Mouse (Mus musculus) kidney, adult 11 months (tissue): ENCODE results near the gene Usp24.
A peak's percentile ranks its signal among the peaks of the same experiment; 100 is the strongest.

ENCODE experiments used
- DNase-seq: peaks from one replicate; pipeline ENCODE4 v3.0.0; 2022

The Usp24 gene

DNA sequence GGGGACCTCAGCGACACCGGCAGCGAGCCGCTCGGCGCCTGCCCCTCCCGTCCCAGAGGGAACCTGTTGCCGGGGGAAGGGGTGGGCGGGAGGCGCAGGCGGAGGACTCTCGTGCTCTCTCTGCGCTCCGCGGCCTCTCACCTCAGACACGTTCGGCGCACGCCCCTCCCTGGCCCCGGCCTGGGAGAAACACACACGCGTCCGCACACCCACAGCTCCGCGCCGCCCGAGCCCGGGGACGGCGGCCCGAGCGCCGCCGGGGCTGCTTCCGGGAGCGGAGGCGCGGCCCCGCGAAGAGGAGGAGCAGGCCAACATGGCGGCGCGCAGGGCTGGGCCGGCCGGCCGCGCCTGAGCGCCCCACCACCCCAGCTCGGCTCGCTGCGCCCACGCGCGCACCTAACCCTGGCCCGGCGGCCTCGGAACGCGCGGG, at the start of gene Usp24:
Gene Usp24, plus strand, starts transcription at position 293 of the 430 bp plus-strand sequence.
- peak; percentile 79 for DNase-seq

DNA sequence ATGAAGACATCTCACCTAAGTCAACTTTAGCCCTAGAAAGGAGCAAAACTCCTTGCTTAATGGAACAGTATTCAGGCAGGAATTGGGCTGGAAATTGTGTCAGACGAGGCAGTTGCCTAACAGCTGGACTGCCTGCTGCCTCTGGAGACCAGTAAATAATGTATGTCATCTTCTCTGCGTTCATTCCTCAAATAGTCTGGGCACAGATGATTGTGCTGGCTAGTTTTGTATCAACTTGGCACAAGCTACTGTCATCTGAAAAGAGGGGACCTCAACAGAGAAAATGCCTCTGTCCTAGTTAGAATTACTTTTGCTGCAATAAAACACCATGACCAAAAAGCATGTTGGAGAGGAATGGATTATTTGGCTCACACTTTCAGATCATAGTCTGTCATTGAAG, 39.1 kb upstream of the Usp24 start:
- no peak for DNase-seq

DNA sequence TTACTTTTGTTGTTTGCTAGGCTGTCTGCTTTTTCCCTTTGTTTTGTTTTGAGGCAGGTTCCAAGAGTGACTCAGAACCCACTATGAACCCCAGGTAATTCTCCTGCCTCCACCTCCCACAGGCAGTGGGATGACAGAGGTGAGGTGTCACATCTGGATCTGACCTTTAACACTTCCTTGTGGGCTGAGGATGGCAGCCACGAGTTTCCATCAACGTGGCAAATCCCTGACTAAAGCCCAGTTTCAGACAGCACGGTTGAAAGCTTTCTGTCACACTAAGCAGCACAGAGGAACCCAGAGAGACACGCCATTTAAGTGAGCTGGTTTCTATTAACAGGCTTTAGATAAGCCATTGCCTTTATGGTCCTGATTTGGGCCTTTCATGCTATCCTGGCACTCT, 36.8 kb upstream of the Usp24 start:
- DNase-seq: no peak

DNA sequence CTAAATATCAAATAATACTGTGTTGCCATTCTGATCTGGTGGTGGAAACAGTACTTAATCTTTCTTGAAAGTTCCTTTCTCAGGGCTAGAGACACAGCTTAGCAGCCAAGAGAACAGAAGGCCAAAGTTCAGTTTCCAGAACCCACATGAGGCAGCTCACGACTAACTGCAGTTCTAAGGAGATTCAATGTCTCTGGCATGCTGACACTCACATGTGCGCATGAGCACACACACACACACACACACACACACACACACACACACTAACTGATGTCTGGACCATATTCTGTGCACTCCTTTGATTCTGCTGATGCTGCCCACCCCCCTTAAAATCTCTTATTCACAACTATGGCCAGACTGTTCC, 34.9 kb upstream of the Usp24 start:
- peak; percentile 55 for DNase-seq

DNA sequence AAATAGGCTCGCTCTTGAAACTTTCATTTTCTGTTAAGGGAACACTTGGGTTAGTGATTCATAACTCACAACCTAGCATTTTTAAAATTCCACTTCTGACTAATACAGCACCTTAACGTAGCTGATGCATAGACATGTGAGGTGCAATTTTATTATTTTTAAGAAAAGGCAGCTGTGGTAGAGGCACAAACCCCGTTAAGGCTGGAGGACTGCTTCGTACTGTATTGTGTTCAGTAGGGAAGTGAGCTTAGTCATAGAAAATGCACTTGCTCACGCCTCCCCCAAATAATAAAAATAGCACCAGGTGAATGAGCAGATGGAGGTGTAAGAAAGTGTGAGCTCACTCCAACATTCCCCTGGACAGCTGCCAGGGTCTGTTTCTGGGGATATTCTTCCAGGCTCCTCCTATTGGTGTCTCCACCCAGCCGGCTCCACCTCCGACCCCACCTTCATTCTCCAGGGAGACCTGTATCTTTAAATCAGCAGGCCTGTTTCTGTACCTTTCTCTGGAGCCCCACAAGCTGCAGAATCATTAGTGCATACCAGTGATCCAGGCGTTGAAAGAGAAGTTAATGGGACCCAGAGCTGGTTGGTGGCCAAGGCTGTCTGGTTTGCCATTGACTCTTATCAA, 34.4 kb upstream of the Usp24 start:
- DNase-seq: peak; percentile 84

DNA sequence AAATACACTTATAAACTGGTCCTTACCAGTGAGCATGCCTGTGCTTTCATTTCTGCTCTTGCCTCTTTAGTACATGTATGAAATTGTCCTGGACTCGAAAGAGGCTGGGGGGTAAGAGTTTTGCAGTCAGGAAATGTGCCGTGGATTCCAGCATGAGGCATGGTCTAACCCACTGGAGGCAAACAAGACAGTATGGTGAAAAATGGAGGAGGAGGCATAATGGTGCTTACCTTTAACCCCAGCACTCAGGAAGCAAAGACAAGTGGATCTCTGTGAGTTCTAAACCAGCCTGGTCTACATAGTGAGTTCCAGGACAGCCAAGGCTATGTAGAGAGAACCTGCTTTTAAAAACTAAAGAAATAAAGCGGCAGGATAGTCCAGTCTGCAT, 33.9 kb upstream of the Usp24 start:
- no peak for DNase-seq

DNA sequence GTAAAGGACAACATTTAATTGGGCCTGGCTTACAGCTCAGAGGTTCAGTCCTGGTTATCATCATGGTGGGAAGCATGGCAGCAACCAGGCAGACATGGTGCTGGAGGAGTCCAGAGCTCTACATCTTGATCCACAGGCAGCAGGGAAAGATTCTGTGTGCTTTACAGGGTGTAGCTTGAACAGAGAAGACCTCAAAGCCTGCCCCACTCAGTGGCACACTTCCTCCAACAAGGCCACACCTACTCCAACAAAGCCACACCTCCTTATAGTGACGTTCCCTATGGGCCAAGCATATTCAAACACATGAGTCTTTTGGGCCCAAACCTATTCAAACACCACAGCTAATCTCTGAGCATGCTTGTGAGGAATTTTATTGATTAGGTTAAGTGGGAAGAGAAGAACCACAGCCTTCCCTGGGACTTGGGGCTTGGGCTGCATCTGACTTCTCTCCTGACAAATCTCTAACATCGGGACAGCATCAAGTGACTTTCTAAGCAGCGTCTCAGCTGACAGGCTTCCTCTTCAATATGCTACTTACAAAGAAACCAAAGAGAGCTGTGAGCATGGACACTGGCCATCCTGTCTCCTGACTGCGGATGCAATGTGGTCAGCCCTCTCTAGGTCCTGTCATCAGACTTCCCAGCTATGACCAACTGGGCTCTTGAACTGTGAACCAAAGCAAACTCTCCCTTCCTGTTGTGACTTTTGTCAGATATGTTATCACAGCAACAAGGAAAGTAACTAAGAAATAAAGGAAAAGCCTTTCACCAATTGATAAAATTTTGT, 28.9 kb upstream of the Usp24 start:
- DNase-seq: no peak

DNA sequence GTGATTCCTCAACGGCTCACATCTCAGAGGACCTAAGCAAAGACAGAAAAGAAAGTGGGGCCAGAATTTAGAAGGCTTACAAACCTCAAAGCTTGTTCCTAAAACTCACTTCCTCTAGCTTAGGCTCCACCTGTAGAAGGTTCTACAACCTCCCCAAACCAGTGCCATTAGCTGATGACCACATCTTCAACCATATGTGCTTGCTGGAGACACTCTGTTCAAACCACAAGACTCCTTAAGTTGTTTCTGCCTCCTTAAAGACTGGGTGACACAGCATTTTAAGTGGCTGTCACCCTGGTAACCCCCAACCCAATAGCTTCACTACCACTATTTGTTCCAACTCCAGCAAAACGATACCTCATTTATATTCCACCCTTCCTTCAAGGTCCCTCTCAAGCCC, 25.8 kb upstream of the Usp24 start:
- DNase-seq: no peak

DNA sequence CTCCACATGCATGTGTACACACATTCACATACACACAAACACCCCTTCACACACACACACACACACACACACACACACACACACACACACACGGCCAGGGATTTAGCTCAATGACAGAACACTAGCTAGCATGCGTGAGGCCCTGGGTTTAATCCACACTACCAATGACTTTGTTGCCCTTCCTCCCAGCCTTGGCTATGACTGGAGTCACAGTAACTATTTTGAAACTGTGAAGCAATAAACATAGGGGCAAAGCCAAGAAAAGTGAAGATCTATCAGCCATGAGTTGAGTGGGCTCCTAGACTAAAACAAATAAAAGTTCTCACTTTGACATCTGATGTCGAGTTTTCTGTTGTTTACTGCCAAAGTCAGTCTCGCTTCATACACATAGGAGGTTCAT, 23.2 kb upstream of the Usp24 start:
- DNase-seq: no peak

DNA sequence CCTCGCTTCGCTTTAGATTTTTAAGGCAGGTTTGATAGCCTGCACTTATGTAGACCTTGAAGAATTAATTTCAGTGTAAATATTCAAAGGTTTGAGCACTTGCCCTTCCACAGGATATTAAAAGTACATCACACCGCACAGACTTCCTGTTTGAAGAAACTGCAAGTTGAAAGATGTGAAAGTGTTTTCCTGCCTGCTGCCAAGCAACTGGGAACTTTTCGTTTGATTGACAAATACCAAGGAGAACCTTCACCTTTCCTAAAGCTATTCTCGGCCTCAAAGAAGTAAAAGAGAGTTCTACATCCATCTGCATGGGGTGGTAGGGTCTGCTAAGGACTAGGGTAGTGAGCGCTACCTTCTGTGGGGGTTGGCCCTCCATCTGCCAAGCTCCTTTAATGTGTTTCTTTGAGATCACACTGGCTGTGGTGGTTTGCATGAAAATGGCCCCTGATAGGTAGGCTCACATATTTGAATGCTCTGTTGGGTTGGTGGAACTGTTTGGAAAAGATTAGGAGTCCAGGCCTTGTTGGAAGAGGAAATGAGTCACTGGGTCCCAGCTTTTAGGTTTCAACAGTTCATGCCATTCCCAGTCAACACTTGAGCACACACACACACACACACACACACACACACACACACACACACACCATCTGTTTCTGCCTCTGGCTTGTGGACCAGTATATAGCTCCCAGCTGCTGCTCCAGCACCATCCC, 22.5 kb upstream of the Usp24 start:
- DNase-seq: no peak

DNA sequence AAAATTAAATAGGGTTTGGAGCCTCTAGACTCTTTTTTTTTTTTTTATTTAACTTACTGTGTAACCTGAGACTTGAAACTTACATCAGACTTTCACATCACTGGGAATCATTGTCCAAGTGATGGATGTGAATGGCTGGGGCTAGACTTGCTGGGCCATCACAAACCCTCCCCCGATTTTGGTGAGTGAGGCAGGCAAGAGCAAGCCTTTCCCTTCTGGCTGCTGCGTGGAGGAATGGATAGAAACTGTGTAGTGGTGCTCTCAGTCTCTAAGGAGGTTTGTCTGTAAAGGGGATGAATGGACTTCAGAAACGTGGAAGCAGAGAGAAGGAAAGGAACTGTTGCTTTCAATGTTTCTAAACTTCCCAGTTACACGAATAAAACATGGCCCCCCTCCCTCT, 20.3 kb upstream of the Usp24 start:
- DNase-seq: no peak

DNA sequence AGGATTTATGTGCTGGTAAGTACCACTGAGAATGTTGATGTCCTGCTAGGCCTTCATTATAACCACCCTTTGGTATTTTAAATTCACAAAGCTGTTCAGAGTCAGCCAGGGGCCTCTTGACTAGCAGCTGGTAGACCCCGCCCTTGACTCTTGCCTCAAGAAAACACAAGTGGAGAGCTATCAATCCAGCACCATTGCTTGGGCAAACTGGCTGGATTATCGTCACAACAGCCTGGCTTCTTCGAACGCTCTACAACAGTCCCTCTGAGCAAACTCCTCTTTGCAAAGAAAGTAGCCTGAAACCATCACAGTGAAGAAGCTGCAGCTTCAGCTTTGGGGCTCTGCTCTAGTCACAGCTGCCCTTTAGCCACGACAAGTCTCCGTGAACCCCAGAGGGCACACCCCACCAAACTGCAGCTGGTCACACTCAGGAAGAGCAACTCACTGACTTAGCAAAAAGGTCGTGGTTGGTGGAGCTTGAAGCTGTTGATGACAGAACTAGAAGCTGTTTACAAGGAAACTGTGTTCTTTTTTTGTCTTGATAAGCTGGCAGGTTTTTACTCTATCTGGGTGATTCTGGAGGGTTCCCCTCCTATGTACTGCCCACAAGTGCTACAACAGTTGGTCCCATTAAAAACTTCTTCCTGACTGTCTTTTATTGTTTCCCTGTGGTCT, 19.5 kb upstream of the Usp24 start:
- no peak for DNase-seq

DNA sequence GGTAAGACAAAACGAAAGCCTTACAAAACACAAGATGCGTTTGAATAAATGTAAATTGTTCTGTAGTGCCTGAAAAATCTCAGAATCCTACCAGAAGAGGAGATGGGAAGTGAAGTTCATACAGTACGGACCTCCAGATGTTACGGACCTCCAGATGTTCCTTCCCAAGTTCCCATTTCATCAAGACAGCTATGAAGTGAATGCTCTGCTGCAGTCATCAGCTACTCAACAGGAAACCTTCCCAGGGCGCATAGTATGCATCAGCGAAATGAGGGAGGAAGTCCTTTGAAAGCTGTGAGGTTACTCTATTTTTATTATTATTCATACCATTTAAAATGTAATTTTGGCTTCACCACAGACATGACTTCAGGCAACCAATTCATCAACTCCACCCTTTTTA, 14.7 kb upstream of the Usp24 start:
- no peak for DNase-seq

DNA sequence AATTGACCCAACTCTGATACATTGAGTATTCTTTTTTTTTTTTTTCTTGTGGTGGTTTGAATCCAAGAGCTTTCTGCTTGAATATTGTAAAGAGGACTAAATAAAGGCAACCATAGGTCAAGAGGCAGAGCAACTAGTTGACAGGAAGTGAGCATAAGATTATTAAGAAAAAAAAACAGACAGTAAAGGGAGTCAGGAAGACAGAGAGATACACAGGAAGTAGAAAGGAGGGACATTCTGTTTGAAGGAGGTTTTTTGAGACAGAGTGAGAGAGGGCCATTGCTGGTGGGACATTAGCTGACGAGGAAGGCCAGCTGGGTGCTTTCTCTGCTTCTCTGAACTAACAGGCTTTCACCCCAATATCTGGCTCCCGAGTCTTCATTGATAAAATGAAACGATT, 7.9 kb upstream of the Usp24 start:
- DNase-seq: no peak

DNA sequence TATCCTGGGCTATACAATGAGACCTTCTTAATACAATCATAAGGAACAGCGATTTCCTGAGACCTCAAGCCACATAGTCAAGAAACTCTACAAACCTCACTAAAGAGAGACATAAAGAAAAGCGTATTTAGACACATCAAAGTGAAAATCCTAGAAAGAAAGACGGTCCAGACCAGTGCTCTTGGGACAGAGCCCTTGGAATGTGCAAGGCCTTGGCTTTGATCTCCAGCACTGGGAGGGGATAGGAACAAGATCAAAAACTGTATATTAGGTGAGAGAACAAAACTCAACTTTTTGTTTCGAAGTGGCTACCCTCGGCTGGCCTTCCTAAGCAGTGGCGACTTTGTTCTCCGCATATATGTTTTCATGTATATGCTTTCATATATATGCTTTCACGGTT, 3.4 kb upstream of the Usp24 start:
- no peak for DNase-seq

DNA sequence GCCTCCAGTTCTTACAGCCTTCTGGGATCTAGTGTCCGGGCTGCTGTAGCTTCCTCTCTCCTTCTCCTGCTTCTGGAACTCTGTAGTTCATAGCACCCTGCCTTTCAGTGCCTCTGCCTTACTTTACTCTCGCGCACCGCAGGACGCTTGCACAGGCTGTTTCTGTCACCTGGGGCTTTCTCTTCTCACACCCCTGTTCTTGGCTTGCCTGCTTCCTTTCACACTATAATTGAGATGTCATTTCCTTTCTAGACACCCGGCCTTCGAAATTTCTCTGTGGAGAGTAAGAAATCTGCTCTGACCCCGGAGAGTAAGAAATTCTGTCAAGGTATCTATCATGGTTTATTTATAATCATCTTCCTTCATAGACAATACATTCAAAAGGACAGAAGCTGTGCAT, 2.9 kb upstream of the Usp24 start:
- DNase-seq: no peak

DNA sequence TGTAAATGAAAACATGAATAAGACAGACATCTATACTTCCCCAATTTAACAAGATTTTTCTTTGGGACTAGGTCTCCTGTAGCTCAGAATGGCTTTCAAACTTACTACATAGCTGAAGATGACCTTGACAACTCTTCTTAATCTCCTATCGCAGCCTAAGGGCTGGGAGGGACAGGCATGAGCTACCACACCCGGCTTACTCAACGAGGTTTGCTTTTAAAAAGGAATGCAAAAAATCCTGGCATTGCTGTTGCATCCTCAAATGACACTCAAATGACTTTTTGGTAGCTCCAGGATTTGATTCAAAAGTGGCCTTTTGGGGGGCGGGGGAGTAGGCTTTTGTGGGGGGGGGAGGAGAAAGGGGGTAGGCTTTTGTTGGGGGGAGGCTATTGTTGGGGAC, 2.1 kb upstream of the Usp24 start:
- DNase-seq: no peak

DNA sequence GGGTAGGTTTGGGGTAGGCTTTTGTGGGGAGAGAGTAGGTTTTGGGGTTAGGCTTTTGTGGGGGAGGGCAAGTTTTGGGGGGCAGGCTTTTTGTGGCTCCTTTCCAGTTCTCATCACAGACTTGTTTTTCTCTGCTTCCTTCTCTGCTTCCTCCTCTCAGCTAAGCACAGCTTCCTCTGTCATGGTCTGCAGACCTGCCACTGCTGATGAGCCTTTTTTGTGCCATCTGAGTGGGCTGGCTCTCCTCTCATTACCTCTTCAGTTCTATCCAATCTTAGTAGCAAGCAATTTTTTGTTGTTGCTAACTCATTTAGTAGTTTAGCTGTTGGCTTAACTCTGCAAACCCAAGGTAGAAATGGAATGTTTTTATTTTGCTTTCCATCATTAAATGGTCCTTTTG, 1.7 kb upstream of the Usp24 start:
- DNase-seq: no peak

DNA sequence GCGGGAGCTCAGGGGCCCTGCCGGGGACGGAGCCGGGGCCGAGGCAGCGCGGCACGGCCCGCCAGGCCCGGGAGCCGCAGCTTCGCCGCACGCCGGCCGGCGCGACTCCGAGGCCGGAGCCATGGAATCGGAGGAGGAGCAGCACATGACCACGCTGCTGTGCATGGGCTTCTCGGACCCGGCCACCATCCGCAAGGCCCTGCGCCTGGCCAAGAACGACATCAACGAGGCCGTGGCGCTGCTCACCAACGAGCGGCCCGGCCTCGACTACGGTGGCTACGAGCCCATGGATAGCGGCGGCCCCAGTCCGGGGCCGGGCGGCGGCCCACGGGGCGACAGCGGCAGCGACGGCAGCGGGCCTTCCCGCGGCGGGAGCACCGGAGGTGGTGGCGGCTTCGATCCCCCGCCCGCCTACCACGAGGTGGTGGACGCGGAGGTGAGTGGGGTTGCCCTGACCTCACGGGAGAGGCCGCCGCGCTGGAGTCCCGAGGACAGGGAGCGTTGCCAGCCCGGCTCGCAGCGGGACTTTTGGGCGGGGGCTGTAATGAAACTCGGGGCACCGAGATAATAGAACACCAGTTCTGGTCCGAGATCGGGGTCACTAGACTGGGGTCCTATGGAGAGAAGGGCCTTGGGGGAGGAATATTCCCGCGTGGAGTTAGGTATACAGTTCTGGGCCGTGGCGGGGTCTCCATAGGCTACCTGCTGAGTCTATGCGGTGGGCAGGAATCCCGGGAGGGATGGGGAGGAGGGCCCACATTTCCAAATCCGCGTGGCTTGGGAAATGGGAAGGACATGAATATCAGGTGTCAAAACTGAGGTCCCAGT, 552 bp downstream of the Usp24 start:
- peak; percentile 53 for DNase-seq

DNA sequence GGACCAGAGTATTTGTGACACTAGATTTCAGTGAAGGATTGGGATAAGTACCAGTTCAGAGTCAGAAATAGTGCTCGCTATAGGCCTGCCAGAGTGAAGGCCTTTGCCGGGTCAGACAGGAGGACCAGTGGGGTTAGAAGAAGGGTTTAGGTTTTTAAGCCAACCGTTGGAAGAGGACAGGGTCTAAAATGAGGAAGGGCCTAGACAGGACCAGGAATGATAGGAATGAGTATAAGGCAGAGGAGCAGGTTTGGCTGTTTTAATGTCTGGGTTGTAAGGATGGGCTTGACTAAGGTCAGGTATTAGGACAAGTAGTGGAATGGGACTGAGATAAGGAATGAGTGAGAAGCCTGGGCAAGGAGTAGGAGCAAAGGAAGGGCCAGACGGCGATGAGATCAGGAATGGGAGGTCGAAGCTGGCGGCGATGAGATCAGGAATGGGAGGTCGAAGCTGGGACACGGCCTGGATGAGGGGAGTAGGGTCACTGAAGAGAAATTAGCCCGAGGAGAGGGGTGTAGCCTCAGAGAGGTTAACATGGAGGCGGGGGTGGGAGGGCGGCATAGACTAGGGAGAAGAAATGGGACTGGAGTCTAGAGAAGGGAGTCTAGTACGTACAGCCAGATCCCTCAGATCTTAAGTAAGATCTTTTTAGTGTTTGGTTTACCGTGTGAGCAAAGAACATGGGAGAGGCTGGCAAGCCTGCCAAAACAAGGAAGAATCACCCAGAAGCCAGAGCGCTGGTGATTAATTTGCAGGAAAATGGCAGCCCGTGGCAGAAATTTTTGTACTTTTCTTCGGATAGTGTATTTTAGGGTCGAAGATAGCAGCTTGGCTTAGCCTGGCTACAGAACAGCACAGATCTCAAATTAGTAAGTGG, 1.4 kb downstream of the Usp24 start:
- DNase-seq: no peak

DNA sequence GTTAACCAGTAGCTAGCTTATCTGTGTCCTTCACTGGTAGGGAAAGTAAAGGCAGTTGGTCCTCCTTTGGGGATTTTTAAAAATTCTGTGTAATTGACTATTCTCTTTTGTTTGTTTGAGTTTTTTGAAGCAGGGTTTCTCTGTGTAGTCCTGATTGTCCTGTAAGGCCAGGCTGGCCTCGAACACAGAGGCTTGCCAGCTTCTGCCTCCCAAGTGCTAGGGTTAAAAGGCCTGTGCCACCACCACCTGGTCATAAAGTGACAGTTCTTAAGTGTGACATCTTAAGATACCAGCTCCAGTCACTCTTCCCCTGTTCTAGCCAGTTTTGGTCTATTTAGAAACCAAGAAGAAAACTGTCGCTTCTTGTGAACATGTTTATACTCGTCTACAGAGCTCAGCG, 2.2 kb downstream of the Usp24 start:
- DNase-seq: no peak

DNA sequence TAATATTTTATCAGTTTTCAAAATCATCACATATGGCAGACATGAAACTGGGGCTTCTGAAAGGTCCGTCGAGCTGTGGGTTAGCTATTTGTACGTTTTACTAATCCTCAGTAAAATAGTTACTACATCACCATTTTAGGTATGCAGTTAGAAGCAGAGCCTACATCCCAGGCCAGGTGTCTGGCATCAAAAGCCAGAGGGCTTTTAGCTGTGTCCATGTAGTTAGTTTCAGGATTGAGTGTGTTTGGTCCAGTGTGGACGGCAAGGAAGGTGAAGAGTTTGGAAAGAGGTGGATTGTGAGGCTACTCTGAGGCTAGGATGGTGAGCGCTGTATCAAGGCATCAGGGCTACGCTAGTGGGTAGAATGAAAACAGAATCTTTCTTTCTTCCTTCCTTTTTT, 3.0 kb downstream of the Usp24 start:
- DNase-seq: no peak
